Mouse (Mus musculus) stomach, embryonic 14.5 days (tissue): ENCODE measurements at regions not wholly inside any gene's neighbourhood (a gene's known extent, or its start where the extent isn't known, plus 50 kb on each side); places are given as distances from the start of the nearest gene placed in this dataset.

Experiments
- ATAC-seq: fragments of 200-750 bp; cut with Nextera tagmentation; 2 replicates; pipeline ENCODE4 v1.8.0; 2017; ENCODE audit warnings: low read depth, moderate TSS enrichment; ENCODE audit not compliant: insufficient number of reproducible peaks, insufficient read depth, low FRiP score
- H3K27ac ChIP-seq: fragments of 300-500 bp; sonication (generic); 2 replicates; pipeline ENCODE4 v1.5.1; 2014; ENCODE audit warnings: mild to moderate bottlenecking, low read length, moderate library complexity, mixed read lengths
- H3K27me3 ChIP-seq: fragments of 300-500 bp; sonication (generic); 2 replicates; pipeline ENCODE4 v1.6.1; 2014; ENCODE audit warnings: low read length, control low read depth, mixed read lengths; ENCODE audit not compliant: control insufficient read depth, insufficient read depth
- H3K36me3 ChIP-seq: fragments of 300-500 bp; sonication (generic); 2 replicates; pipeline ENCODE4 v1.6.1; 2014; ENCODE audit warnings: mild to moderate bottlenecking, control low read depth, low read length, moderate library complexity, mixed read lengths; ENCODE audit not compliant: control insufficient read depth, insufficient read depth
- H3K4me1 ChIP-seq: fragments of 300-500 bp; sonication (generic); 2 replicates; pipeline ENCODE4 v1.6.1; 2014; ENCODE audit warnings: low read length, control low read depth, mixed read lengths; ENCODE audit not compliant: control insufficient read depth, insufficient read depth
- H3K4me2 ChIP-seq: fragments of 300-500 bp; sonication (generic); replicated peaks from 2 replicates; pipeline ENCODE4 v1.6.1; 2014; ENCODE audit warnings: low read depth, low read length, control low read depth
- H3K4me3 ChIP-seq: fragments of 300-500 bp; sonication (generic); 2 replicates; pipeline ENCODE4 v1.5.1; 2014; ENCODE audit warnings: low read depth, low read length, control low read depth
- H3K9ac ChIP-seq: fragments of 300-500 bp; sonication (generic); replicated peaks from 2 replicates; pipeline ENCODE4 v1.6.1; 2014; ENCODE audit warnings: low read depth, mild to moderate bottlenecking, control low read depth, low read length, moderate library complexity, mixed read lengths
- H3K9me3 ChIP-seq: fragments of 300-500 bp; sonication (generic); 2 replicates; pipeline ENCODE4 v1.6.1; 2016; ENCODE audit warnings: low read depth, low read length, control low read depth; ENCODE audit not compliant: control insufficient read depth
- WGBS: fragments of 180-500 bp; shearing (Covaris S2); extraction: QIAGEN DNeasy Blood & Tissue Kit; methylation state at CpG from one replicate; pipeline ENCODE4 v1.1.7; 2014; 5-methylcytosine and 5-hydroxymethylcytosine counted together

GRCm38 (mm10) chr6:127265901-127266812 lies 114.2 kb upstream of the Ccnd2 start:
- Histone ChIP-seq H3K27ac (peak overlapping the region; percentile 72), H3K9me3 (no peaks in the 10 kb centered on the region), H3K27me3 (no peaks in the 10 kb centered on the region), H3K4me3 (peak overlapping the region; percentile 12; the same call in 1 of the 2 replicates), H3K9ac (no peak overlapping the region), H3K36me3 (no peaks in the 10 kb centered on the region), H3K4me1 (peaks cover 13% of the 10 kb centered on the region; the same call in 1 of the 2 replicates), H3K4me2 (peak overlapping the region; percentile 52)
- ATAC-seq: peak; percentile 46; the same call in 1 of the 2 replicates
- WGBS: 11% methylated on average over 21 of the region's 21 CpGs

DNA sequence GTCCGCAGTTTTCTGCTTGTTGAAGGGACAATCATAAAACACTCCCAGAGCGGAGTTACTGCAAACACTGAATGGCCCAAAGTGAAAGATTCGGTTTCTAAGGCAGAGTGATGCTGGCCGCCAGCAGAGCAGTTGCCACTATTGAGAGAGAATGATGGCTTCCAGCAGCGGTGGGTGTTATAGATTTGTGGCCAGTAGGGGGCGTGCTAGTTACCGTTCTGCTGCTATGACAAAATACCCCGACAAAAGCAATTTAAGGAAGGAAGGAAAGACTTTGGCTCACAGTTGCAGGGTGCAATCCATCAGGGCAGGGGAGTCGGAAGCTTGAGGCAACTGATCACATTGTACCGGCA lies 114.8 kb upstream of the Ccnd2 start:
- peak overlapping the region; percentile 72 for H3K27ac ChIP-seq
- H3K4me3 ChIP-seq: no peak overlapping the region
- H3K9ac ChIP-seq: no peak overlapping the region
- H3K4me1 ChIP-seq: peaks cover 13% of the 10 kb centered on the region; the same call in 1 of the 2 replicates
- H3K36me3 ChIP-seq: no peaks in the 10 kb centered on the region
- WGBS: 39% methylated on average over 10 of the region's 10 CpGs
- no peaks in the 10 kb centered on the region for H3K27me3 ChIP-seq
- no peaks in the 10 kb centered on the region for H3K9me3 ChIP-seq
- ATAC-seq: no peak
- H3K4me2 ChIP-seq: peak overlapping the region; percentile 52; the same call in 1 of the 2 replicates

- Histone ChIP-seq H3K4me3 (no peak overlapping the region), H3K27ac (peak overlapping the region; percentile 76), H3K27me3 (no peaks in the 10 kb centered on the region), H3K36me3 (no peaks in the 10 kb centered on the region), H3K9me3 (no peaks in the 10 kb centered on the region), H3K4me1 (peaks cover 13% of the 10 kb centered on the region; the same call in 1 of the 2 replicates), H3K9ac (no peak overlapping the region), H3K4me2 (no peak overlapping the region)
- peak; percentile 19; the same call in 1 of the 2 replicates for ATAC-seq
- WGBS: 65% methylated on average over 4 of the region's 4 CpGs
These were observed 117.0 kb upstream of the Ccnd2 start for GRCm38 (mm10) chr6:127269021-127269420.

GRCm38 (mm10) chr6:127269525-127270044 lies 117.6 kb upstream of the Ccnd2 start:
- Histone ChIP-seq H3K27me3 (no peaks in the 10 kb centered on the region), H3K36me3 (no peaks in the 10 kb centered on the region), H3K27ac (peak overlapping the region; percentile 76), H3K4me3 (no peak overlapping the region), H3K4me1 (peaks cover 13% of the 10 kb centered on the region; the same call in 1 of the 2 replicates), H3K9ac (no peak overlapping the region; the same call in 1 of the 2 replicates), H3K9me3 (no peaks in the 10 kb centered on the region), H3K4me2 (no peak overlapping the region)
- no peak for ATAC-seq
- 66% methylated on average over 7 of the region's 7 CpGs for WGBS

DNA sequence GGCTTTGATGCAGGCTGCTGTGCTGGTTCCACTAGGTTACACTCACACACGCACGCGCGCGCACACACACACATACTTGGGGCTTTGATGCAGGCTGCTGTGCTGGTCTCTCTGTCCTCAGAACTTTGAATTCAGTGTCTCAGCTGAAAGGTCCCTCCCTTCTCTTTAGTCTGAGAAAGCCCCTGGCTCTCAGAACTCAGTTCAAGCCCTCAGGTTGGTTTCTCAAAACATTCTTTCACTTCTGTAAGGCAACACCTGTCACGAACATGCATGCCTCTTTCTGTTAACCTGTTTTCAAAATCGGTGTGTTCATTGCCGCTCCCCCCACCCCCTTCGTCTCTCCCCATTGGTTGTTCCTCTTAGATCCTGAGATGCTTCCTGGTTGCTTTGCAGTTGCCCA lies 118.8 kb upstream of the Ccnd2 start:
- 81% methylated on average over 9 of the region's 9 CpGs for WGBS
- H3K27me3 ChIP-seq: no peaks in the 10 kb centered on the region

GRCm38 (mm10) chr6:127271418-127271817 lies 119.4 kb upstream of the Ccnd2 start:
- Histone ChIP-seq H3K9ac (no peak overlapping the region), H3K27me3 (no peaks in the 10 kb centered on the region), H3K4me1 (peaks cover 4% of the 10 kb centered on the region; the same call in 1 of the 2 replicates), H3K36me3 (no peaks in the 10 kb centered on the region), H3K4me3 (no peak overlapping the region), H3K9me3 (no peaks in the 10 kb centered on the region), H3K27ac (no peak overlapping the region), H3K4me2 (no peak overlapping the region)
- WGBS: 94% methylated on average over 3 of the region's 3 CpGs
- no peak for ATAC-seq

More for the DNA sequence above, 118.8 kb upstream of the Ccnd2 start:
- Histone ChIP-seq H3K9me3 (no peaks in the 10 kb centered on the region), H3K27ac (no peak overlapping the region), H3K4me3 (no peak overlapping the region), H3K36me3 (no peaks in the 10 kb centered on the region), H3K9ac (no peak overlapping the region), H3K4me2 (no peak overlapping the region), H3K4me1 (peaks cover 7% of the 10 kb centered on the region; the same call in 1 of the 2 replicates)
- no peak for ATAC-seq

GRCm38 (mm10) chr6:127272630-127273029 lies 120.6 kb upstream of the Ccnd2 start:
- no peak overlapping the region for H3K4me2 ChIP-seq
- peak; percentile 79 for ATAC-seq
- no peaks in the 10 kb centered on the region for H3K36me3 ChIP-seq
- WGBS: 51% methylated on average over 7 of the region's 7 CpGs
- H3K4me1 ChIP-seq: no peaks in the 10 kb centered on the region
- no peaks in the 10 kb centered on the region for H3K9me3 ChIP-seq
- H3K4me3 ChIP-seq: no peak overlapping the region
- no peak overlapping the region for H3K27ac ChIP-seq
- no peak overlapping the region for H3K9ac ChIP-seq
- no peaks in the 10 kb centered on the region for H3K27me3 ChIP-seq

- no peak overlapping the region for H3K27ac ChIP-seq
- H3K9ac ChIP-seq: no peak overlapping the region
- WGBS: 79% methylated on average over 9 of the region's 9 CpGs
- no peak overlapping the region for H3K4me2 ChIP-seq
- H3K36me3 ChIP-seq: no peaks in the 10 kb centered on the region
- H3K4me1 ChIP-seq: no peaks in the 10 kb centered on the region
- H3K4me3 ChIP-seq: no peak overlapping the region
- no peaks in the 10 kb centered on the region for H3K9me3 ChIP-seq
- ATAC-seq: no peak
- no peaks in the 10 kb centered on the region for H3K27me3 ChIP-seq
These were observed 122.9 kb upstream of the Ccnd2 start for GRCm38 (mm10) chr6:127274732-127275429.
